Mouse (Mus musculus): Measurements from ENCODE around the gene Cdkal1.

Gene Cdkal1

DNA sequence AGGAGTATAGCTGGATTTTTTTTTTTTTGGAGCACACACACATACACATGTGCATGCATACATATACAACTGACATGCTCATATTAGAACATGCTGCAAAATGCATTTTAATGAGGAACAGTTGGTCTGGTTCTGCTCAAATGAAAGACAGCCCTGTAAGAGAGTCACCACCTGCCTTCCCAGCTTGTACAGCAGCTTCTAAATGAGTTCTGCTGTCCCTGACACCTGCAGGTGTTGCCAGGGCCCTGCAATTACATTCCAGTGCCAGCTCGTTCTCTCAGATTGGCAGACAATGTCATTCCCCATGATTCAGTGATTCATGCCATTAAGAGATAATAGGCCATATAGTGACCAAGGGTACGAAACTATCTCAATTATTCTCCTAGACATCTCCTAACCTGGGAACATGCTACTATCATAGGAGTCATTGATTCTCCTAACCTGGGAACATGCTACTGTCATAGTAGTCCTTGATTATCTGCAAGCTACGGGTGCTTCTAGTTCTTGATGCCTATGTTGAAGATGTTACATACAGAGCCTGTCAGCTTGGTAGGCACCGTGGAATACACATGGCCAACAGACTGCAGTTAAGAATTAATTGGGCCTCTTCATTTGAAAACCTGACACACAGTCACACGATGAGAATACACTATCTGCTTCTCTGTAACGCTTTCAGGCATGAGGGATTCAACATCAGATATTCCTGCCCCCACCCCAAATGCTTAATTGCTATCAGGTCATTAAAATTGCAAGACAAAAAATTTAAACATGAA is 522.6 kb downstream of the Cdkal1 start:
- DNase-seq, result no peak

GRCm38 (mm10) chr13:29325946-29326345 is 529.5 kb downstream of the Cdkal1 start:
- no peak for DNase-seq

DNA sequence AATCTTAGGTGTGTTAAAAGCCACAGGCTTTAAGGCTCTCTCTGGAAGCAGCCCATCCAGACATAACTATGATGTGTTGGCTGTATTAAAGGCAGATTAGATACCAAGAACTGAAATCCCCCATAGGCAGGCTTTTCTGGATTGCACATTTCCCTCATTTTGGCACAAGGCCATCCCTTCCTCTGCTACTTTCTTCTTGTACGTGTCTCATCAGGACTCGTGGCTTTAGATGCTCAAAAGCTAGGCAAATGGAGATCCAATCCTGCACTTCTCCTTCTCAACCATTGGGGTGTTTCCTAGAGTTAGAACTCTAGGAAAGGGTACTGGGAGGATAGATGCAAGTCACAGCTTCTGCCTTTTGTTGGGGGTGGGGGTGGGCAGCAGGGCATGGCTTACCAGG is 535.1 kb downstream of the Cdkal1 start:
- no peak for DNase-seq

DNA sequence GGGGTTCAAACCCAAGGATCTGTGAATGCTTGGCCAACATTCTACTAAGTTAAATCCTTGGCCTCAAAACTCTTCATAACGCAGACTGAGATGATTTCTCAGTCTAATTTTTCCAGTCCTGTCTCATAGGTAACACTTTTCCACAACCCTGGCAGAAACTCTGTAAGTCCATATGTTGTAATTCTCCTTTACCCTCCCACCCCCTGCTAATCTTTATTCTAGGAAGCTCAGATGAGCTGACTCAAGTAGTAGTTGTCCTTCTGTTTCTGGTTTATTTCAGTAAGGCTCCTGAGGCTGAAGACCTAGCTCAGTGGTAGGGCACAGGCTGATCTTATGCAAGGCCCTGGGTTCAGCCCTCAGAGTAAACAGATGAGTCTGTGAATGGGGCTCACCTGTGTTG is 537.8 kb downstream of the Cdkal1 start:
- no peak for DNase-seq

- no peak for DNase-seq
These were observed 539.2 kb downstream of the Cdkal1 start for GRCm38 (mm10) chr13:29316271-29316670.

GRCm38 (mm10) chr13:29312026-29312425 is 543.4 kb downstream of the Cdkal1 start:
- DNase-seq, result no peak

DNA sequence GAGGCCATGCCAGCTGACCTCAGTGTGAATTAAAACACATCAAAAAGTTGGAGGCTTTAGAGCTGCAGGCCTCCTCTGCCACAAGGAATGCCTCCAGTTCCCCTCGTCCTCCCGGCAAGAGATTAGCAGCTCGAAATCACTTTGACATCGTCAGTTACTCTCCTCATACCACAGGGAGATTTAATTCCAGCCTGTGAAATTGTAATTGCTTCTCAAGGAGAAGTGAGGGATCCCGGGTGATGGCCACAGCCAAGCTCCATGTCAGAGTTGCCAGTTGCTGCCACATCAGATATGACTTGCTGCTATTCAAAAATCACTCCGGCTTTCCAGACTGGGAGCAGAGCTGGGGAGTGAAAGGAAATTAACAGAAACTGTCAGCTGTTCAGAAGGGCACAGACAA is 548.1 kb downstream of the Cdkal1 start:
- no peak for DNase-seq

DNA sequence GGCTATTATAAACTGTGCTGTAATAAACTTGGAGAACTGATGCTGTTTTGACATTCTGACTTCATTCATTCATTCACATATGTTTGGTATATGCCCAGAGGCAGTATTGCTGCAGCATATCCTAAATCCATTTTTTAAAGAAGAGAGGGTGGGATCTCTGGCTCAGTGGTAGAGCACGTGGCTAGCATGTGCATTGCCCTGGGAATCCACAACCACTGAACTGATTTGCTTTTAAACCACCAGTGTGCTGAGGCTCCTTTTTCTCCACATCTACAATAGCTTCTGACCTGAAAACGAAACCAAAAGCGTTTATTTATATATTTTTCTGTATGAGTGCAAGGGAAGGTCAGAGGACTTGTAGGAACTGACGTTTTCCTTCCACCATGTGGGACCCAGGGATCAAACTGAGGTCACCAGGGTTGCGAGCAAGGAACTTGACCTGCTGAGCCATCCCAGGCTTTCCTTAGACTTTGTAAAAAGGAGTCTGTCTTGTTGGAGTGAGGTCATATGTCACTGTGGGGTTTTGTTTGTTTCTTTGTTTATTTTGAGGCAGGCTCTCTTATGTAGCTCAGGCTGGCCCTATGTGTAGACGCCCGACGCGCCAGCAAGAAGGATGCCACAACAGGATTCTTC is 562.8 kb downstream of the Cdkal1 start:
- DNase-seq, result peak; percentile 25 to 59

GRCm38 (mm10) chr13:29290569-29290968 is 564.9 kb downstream of the Cdkal1 start:
- no peak for DNase-seq

DNA sequence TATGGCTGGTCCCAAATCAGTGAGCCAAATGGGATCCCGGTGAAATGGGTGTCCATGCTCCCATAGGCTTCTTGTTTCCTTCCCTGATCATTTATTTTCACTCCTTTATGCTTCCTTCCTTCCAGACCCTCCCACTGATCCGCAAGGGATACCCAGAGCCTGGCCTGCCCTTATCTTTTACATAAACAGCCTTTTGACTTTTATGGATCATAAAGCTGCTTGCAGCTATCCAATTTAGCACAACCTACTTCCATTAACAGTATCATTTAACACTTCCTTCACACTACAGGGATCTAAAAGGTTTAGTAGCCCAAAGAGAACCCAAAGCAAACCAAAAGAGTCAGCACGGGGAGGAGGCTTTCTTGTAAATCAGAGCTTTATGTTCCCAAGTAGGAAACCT is 570.4 kb downstream of the Cdkal1 start:
- no peak for DNase-seq

DNA sequence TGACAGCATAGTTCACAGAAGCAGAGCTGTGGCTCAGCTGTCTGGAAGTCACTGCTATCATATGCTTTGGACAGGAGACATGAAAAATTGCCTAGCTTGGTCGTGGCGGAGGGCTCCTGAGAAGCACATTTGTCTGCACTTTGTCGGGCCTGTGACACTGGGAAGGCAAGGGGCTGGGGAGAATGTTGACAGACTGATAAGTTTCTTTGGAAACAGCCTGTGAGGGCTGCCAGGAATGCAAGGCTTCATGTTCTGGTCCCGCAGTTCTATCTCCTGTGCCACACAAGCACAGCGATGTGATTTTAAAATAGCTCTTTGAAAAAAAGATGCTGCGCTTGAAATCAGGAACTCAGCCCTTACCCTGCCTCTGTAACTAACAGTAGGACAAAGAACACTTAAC is 573.9 kb downstream of the Cdkal1 start:
- DNase-seq, result no peak

DNA sequence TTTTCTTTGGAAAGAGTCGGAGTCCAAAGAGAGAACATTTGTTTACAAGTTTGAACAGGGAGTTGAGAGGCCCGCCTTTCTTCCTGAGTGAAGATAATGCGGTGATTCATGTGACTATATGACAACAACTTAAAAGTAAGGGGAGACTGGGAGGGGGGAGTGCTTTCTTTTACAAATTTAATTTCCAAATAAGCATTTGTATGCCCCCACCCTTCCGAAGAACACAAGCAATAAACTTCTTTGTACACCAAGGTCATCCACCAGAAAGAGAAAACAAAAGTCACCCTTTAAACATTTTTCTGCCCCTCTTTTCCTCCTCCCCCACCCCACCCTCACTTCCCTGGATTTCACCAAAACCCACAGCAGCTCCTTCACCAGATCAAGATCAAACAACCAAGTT is 577.3 kb downstream of the Cdkal1 start:
- DNase-seq, result no peak

GRCm38 (mm10) chr13:29274296-29274695 is 581.2 kb downstream of the Cdkal1 start:
- DNase-seq, result no peak

- no peak for DNase-seq
These were observed 581.7 kb downstream of the Cdkal1 start for GRCm38 (mm10) chr13:29273693-29274221.

DNA sequence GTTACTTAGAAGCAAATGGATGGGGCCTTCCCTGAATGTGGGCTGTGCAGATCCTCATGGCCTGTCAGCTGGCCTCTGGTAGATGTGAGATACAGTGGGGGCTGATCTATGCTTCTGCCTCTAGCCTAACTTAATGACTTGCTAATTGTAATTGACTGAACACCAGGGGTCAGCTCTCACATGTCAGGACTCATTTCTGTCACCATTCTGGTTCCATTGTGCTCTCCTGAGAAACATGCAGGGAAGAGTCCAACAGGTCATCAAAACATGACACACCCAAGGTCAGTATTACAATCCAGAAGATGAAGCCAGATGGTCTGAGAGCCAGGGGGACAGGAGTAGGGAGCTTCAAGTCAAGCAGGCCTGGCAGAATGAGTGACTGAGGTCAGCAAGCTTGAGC is 584.0 kb downstream of the Cdkal1 start:
- DNase-seq, result no peak

DNA sequence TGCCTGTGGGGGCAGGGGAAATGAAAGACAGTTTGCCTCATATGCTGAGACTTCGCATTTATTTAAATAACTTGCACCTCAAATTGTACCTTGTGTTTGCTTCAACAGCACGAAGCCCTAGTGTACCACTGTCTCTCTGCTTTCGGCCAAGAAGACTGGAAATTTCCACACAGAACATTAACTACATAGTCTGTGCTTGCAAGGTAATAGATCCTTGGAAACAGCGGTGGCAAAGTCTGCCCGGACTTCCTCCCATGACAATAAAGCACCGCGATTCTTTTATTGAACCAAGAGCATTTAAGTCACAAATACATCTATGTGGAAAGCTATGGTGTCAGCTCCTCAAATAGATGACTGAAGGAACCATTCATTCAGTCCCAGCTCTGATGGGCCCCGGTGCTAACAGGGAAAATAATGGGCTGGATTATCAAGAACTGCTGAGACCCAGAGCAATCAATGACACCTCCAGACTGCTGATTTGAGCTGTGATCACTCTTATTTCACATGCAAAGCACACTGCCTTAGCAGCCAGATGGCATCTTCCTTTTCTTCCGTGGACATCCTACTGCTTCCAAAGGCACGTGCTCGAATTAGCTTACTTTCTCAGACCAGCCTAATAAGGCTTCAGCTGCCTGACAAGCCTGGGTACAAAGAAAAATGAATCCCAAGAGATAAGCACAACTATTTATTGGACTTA is 591.3 kb downstream of the Cdkal1 start:
- DNase-seq, result no peak

DNA sequence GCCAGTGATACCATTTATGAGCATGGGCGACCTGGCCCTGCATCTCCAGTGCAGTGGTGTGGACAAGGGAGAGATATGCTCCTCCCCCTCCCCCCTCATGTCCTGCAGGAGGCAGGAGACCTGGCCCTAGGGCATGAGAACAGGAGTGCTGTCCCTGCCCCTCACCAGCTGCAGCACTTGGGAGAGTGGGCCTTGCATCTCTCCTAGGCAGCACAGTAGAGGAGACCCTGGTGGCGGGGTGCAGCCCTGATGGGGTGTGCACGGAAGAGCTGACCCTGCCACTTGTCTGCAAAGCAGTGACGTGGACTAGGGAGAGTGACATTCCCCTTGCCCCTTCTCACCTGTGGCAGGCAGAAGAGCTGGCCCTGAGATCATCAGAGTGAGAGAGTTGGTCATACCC is 593.3 kb downstream of the Cdkal1 start:
- no peak for DNase-seq

DNA sequence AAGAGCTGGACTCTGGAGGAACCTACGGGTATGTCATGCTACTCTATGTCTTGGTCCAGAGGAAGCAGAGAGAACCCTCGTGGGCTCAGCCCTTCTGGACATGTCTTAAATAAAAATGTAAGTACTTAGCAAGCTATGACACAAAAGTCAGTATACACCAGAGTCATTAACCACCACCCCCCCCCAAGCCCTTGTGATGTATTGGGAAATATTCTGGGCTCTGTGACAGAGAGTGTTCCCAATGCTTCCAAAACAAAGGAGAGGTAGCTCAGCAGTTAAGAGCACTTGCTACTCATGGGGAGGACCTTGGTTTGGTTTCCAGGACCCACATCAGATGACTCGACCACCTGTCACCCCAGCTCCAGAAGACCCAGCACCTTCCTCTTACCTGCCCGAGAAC is 606.9 kb downstream of the Cdkal1 start:
- no peak for DNase-seq

- DNase-seq, result no peak
These were observed 607.7 kb downstream of the Cdkal1 start for GRCm38 (mm10) chr13:29247800-29248199.

GRCm38 (mm10) chr13:29235065-29235464 is 620.4 kb downstream of the Cdkal1 start:
- DNase-seq, result no peak

DNA sequence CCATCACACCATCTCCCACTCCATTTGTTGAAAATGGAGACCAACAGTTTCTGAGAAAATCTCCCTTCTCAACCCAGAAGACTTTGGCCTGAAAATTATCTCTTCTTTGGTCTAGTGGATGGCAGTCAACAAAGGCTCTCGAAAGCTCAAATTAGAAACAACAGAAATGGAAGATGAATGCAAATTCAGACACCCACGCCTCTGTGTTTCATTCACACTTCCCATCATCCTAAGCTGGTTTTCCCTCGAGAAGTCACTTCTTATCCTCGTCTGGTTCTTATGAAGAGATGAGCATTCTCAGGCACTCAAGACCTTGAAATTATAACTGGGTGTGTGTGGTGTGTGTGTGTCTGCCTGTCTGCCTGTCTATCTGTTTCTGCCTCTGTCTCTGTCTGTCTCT is 621.0 kb downstream of the Cdkal1 start:
- no peak for DNase-seq

GRCm38 (mm10) chr13:29233970-29234369 is 621.5 kb downstream of the Cdkal1 start:
- DNase-seq, result no peak

DNA sequence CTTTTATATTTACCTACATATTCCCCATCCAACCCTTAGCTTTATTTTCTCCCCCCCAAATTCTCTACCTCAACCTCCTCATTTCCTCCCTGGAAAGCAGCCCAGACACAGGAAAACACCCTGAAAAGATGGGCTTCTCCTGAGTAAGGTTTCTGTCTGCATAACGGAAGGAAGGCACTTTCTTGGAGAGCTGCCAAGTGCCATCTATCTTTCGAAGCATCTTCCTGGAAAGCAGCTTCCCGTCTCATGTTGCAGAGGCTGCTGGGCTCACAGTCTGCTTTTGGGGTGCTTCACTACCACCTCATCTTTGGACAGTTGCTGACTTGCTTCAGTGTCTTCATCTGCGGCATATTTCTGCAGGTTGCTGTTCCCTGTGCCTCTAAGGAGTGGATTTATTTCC is 622.8 kb downstream of the Cdkal1 start:
- DNase-seq, result peak; percentile 64 to 75

DNA sequence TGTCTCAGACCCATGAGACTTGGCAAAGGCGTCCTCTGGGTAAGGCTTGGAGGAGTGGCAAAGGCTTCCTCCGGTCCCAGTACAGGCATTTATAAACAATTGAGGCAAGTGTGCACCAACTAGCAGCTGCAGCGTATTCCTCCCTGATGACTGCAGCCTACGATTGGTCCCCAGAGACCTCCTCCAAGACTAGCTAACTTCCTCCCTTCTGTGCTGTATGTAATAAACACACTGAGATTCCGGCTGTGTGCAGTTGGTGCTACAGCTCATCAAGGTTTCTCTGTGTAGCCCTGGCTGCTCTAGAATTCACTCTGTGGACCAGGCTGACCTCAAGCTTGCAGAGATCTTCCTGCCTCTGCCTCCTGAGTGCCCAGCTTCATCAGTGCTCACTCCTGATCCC is 630.7 kb downstream of the Cdkal1 start:
- no peak for DNase-seq
